Mouse (Mus musculus) gastrocnemius, adult 2 months (tissue): ENCODE results near the gene Runx2. TPM values are rescaled to one million over a fixed set of nuclear protein-coding genes. Genes with fewer than 3 reads are reported as not detected.

Experiments
- DNase-seq: peaks from one replicate; pipeline ENCODE4 v3.0.0; 2022
- H3K27ac ChIP-seq: fragments of 200-600 bp; 2 replicates; pipeline ENCODE4 v1.8.1; 2022; ENCODE audit warnings: mild to moderate bottlenecking
- H3K4me3 ChIP-seq: fragments of 200-600 bp; 2 replicates; pipeline ENCODE4 v1.8.1; 2022; ENCODE audit warnings: mild to moderate bottlenecking, moderate library complexity
- CTCF ChIP-seq: fragments of 200-600 bp; IDR thresholded peaks from 2 replicates; pipeline ENCODE4 v1.8.1; 2022; ENCODE audit warnings: antibody characterized with exemption, mild to moderate bottlenecking, moderate library complexity
- intact Hi-C: fragments of 180-260 bp; cut with DNase I; formaldehyde crosslinking; loops from one replicate; pipeline ENCODE4 v1.15.1; 2025
- total RNA-seq, 2 experiments: library from RNA; stranded (reverse); gene quantifications; 2 replicates each; pipeline ENCODE4 v1.2.3; 2021

Runx2 gene
- total RNA-seq, 2 experiments from 2014 or later: 0.31 to 0.59 TPM

DNA sequence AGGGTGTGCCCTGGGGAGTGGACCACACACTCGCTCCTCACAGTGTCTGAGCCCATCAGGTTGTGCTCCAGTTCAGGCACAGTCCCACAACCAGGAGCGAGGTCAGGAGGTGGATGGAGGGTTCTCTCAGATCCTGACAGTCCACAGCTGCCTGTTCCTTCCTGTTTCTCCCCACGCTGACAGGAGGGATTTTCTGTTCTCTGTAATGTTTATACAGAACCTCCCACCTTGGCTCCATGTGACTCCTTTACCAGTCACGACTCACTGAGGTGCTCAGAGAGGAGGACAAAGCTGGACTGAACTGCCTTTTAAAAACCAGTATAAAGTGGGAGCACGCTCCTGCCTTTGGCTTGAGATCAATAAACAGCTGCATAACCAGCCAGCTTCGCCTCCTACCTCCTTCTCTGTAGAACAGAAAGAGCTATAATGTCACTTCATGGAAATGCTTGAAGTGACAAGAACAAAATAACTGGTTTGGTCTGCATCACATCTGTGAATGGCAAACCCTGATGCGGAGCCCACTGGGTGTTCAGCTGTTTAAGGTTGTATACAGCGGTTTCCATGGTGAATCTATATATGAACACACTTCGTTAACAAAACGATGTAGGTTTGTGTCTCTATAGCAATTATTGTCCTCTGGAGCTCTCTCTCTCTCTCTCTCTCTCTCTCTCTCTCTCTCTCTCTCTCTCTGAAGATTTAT is 177.3 kb downstream of the Runx2 start:
- Histone ChIP-seq H3K4me3 (no peak overlapping the region), H3K27ac (no peak overlapping the region)
- no peak for DNase-seq
- no peak for TF ChIP-seq CTCF
- intact Hi-C loops: no loop called here

DNA sequence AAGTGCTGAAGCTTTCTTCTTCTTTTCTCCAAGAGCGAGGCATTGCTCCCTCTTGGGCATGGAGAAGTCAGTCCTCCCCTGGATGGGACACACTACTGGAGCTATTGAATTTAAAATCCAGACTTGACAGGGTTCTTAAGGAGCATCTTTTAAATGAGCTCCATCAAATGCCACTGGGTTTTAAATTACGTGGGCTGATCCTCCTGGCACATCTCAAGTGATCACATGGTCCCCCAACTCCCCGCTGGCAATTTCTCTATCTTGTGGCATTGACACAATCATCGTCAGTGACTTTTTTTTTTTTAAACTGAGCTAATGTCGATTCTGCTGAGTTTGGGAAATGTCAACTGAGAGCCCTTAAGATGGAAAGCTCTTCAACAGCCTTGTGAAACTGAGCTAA is 180.1 kb downstream of the Runx2 start:
- Histone ChIP-seq H3K4me3 (no peak overlapping the region), H3K27ac (no peak overlapping the region)
- intact Hi-C loops: no loop called here
- no peak for DNase-seq
- TF ChIP-seq CTCF: no peak

DNA sequence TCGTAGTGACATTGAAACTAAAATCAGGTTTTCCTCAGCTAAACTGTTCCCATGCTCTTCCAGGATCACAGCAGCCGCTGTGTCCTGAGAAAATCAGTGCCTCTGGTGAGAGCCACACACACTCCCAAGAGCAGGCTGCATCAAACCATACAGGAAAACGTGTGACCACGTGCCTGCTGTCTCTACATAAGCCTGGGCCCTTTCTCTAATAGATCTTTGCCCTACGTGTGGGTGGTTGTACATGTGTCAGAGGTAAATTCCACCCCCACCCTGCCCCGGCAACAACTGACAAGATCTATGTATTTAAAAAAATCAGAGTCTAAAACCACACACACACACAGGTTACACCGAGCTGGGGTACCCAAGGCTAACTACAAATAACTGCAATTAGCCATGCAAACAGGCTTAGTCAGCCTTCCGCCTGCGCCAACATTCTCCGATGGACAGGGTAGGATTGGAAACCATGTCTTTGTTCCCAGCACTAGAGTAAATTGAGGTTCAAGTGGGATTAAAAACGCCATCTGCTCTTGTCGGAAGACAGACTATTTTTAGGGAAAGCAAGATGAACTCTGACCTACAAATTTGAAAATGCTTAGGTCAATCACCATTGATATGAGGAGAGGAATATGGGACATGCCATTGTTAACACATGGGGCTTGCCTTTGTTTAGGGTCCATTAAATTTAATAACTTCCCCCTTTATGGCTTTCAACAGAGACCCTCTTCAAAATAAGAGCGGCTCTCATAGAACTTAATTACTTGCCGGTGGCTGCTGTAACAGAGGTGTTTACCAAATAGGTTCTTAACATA is 180.8 kb downstream of the Runx2 start:
- intact Hi-C loops: no loop called here
- no peak overlapping the region for H3K27ac ChIP-seq

DNA sequence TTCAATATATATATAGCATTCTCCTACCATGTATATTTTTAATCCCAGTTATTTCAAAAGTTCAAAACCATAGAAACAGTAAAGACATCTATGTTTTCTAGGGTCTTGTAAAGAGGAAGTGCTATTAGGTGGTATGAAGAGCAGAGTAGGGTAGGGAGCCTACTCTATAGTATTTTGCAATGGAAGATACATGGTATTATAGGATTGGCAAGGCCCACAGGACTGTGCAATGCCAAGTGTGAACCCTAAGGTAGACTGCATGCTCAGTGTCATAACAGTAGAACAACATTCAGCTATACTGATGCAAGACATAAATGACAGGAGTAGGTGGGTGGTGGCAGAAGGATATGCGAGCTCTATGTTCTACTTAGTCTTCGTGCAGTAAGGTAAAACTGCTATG is 181.7 kb downstream of the Runx2 start:
- Histone ChIP-seq H3K4me3 (no peak overlapping the region), H3K27ac (no peak overlapping the region)
- no peak for TF ChIP-seq CTCF
- intact Hi-C loops: no loop called here
- no peak for DNase-seq

More for the DNA sequence above, 180.8 kb downstream of the Runx2 start:
- no peak for DNase-seq
- H3K4me3 ChIP-seq: no peak overlapping the region
- TF ChIP-seq CTCF: no peak

DNA sequence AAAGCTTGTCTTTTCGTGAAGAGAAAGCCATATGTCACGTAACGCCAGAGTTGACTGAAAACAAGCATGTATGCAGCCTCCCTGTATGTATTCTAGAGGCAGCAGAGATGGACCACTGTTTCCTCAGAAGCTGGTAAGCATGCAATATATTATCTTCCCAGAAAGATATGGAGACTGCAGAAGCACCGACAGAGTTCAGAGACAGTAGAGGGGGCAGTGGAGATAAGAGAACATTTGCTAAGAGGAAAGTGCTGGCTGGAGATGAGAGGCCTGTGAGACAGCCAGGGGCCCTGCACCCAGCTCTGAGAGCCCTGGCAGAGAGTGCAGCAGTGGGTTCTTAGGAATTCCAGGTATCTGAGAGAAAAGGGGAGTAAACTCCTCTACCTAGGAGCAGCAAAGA is 182.3 kb downstream of the Runx2 start:
- Histone ChIP-seq H3K27ac (no peak overlapping the region), H3K4me3 (no peak overlapping the region)
- intact Hi-C loops: no loop called here
- DNase-seq: no peak
- no peak for TF ChIP-seq CTCF

DNA sequence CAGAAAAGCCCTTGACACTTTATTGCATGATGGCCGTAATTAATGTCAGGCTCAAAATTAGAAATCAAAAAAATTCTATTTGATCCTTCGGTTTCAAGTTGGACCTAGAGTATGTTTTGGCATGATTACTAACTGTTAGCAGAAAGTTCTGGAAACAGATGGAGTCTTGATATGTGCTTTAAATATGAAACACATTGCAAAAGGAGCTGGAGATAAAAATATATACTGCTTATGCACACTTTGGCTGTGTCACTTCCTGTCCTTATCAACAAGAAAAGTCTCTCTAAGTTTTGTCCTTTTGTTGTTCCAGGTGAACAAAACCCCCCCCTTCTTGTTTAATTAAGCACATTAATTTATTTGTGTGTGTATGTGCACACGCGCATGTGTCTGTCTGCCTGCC is 183.0 kb downstream of the Runx2 start:
- no peak for TF ChIP-seq CTCF
- H3K27ac ChIP-seq: no peak overlapping the region
- intact Hi-C loops: no loop called here
- no peak overlapping the region for H3K4me3 ChIP-seq
- no peak for DNase-seq

DNA sequence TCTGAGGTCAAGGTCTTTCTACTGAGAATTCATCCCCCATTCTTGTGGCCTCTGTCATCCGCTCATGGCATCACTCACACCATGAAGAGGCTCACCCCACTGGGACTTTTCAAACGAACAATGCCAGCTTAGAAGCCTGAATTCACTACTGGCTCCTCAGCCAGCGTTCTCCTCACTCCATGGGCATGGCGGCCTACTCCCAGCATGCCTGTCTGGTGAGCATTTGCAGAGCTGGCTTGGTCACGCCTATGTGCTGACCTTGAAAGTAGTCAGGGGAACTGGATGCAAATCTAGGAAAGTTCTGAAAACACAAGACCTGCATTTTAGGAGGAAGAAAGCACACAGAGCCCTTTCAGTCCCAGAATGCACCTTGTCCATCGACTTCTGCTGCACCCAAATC is 187.3 kb downstream of the Runx2 start:
- H3K4me3 ChIP-seq: no peak overlapping the region
- intact Hi-C loops: no loop called here
- H3K27ac ChIP-seq: no peak overlapping the region
- no peak for TF ChIP-seq CTCF
- no peak for DNase-seq

DNA sequence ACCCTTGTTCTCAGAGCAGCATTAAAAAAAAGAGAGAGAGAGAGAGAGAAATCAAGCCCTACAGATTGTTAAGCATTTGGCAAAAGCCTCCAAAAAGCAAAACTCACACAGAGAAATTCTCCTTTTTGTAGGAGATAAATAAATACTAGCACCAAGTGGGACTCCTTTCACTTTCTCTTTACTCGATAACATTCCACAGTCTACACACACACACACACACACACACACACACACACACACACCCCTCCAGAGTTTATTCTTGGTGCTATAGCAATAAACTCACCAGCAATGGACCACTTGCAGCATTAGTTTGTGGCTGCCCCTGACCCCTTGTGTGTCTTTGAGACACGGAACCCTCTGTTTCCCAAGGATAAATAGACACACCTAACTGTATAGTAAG is 190.9 kb downstream of the Runx2 start:
- TF ChIP-seq CTCF: no peak
- intact Hi-C loops: no loop called here
- no peak for DNase-seq
- peak overlapping the region; percentile 41 for H3K4me3 ChIP-seq
- H3K27ac ChIP-seq: peak overlapping the region; percentile 38

DNA sequence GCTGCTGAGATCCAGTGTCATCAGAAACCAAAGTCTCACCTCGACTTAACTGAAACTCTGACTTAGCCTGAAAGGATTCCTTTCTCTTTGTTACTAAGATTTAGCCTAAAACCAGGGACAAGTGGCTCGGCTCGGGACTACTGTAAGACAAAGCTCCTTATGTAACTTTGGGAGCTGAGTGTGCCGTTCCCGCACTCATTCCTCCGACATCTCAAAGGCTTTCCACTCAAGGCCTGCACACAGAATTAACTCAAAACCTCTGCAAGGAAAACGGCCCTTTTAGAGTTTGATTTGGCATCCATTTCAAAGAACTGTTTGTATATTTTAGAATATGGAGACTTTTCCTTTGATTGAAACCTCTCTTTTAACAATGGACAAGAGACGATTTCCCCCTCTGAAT is 191.3 kb downstream of the Runx2 start:
- intact Hi-C loops: no loop called here
- Histone ChIP-seq H3K4me3 (peak overlapping the region; percentile 41), H3K27ac (peak overlapping the region; percentile 38)
- no peak for TF ChIP-seq CTCF
- no peak for DNase-seq

DNA sequence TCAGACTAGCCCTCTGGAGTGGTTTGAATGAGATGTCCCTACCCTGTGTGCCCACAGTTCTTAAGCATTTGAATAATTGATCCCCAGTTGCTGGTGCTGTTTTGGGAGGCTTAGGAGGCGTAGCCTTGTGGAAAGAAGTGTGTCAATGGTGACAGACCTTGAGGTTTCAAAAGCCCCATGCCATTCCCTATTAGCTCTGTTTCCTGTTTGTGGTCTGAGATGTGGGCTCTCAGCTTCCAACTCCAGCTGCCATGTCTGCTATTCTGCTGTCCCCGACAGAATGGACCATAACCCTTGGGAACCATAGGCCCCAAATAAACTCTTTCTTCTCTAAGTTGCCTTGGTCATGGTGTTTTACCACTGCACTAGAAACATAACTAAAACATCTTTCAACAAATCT is 194.1 kb downstream of the Runx2 start:
- Histone ChIP-seq H3K27ac (no peak overlapping the region), H3K4me3 (no peak overlapping the region)
- TF ChIP-seq CTCF: no peak
- DNase-seq: no peak
- intact Hi-C loops: no loop called here

DNA sequence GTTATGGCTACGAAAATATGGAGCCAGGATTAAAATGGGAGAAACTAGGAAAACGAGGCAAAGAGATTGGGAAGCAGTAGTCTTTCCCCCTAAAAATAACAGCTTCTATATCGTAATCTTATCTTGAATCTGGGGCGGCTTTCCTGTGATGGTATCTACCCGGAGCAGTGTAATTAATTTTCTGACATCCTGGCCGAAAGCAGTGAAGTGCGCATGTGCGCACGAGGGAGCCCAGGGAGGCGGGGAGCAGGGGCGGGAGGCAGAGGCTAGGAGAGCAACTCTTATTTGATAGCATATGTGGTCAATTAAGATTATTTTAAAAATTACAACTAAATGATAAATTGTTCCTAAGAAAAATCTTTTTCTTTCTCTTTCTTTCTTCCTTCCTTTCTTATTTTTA is 195.9 kb downstream of the Runx2 start:
- peak overlapping the region; percentile 80 for H3K27ac ChIP-seq
- peak; percentile 66 for DNase-seq
- intact Hi-C loops: loop anchor here (10.0 kb wide), 1 partner anchor 116 kb away; no protein-coding TSS in a partner anchor
- no peak for TF ChIP-seq CTCF
- H3K4me3 ChIP-seq: peak overlapping the region; percentile 67

DNA sequence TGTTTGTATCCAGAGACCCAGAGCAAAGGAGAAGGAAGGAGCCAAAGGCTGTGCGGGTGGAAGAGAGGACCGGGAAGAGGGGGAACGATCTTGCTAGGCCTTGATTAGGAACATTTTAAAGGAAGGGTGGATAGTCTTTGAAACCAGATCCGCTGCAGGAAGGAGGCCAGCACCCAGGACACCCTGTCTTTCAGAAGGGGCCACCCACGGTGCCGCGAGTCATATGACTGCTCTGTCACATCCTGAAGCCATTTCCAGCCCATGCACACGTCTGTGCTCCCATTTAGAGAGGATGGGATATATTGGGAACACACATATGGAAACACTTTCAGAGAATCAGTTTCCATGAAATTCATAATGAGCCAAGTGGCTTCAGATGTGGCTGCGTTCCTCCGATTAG is 196.4 kb downstream of the Runx2 start:
- TF ChIP-seq CTCF: no peak
- intact Hi-C loops: loop anchor here (10.0 kb wide), 1 partner anchor 117 kb away; no protein-coding TSS in a partner anchor
- DNase-seq: peak; percentile 79
- peak overlapping the region; percentile 67 for H3K4me3 ChIP-seq
- peak overlapping the region; percentile 80 for H3K27ac ChIP-seq

DNA sequence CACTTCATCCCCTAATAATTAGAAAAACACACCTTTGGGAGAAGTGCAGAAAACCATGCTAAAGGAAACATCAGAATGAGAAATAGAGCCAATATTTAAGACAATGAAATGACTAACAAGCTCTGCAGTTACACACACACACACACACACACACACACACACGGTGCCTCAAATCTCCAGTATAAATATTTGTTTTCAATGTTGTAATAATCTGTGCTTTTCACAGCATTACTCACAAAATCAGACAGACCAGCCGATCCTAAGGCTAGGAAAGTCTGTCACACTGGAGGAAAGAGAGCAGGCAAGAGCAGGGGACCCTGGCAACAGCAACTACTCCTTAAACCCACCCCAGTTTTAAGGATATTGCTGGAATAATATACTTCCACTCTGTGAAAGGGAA is 196.9 kb downstream of the Runx2 start:
- H3K4me3 ChIP-seq: peak overlapping the region; percentile 67
- intact Hi-C loops: loop anchor here (10.0 kb wide), 1 partner anchor 117 kb away; no protein-coding TSS in a partner anchor
- TF ChIP-seq CTCF: no peak
- DNase-seq: no peak
- peak overlapping the region; percentile 80 for H3K27ac ChIP-seq
